Mouse (Mus musculus) ES-E14 (cell line): ENCODE data around the gene Mad1l1. TPM values are rescaled to one million over a fixed set of nuclear protein-coding genes. Genes with fewer than 3 reads are reported as not detected.

Source experiments
- DNase-seq: peaks from one replicate; pipeline ENCODE4 v3.0.0-alpha.2; 2013; ENCODE audit warnings: low read depth, low spot score
- H3K27ac ChIP-seq: 2 replicates; pipeline ENCODE4 v1.5.1; 2012; ENCODE audit warnings: low read depth, mild to moderate bottlenecking, low read length, moderate library complexity, mixed read lengths; ENCODE audit not compliant: poor library complexity, insufficient read depth, severe bottlenecking
- H3K36me3 ChIP-seq: 2 replicates; pipeline ENCODE4 v1.6.1; 2012; ENCODE audit warnings: mild to moderate bottlenecking, low read length, moderate library complexity, mixed read lengths; ENCODE audit not compliant: control insufficient read depth, poor library complexity, insufficient read depth, severe bottlenecking
- H3K4me1 ChIP-seq, 2 experiments: fragments of 150-350 bp in 1 of 2; sonication (generic) in 1 of 2; 2 replicates each; pipeline ENCODE4 v1.6.1; 2012; ENCODE audit warnings: low read length in 2 of 2, mild to moderate bottlenecking in 1 of 2, mixed read lengths in 1 of 2; ENCODE audit not compliant: control insufficient read depth in 2 of 2, insufficient read depth in 2 of 2, poor library complexity in 1 of 2
- H3K4me3 ChIP-seq, 2 experiments: fragments of 150-350 bp in 1 of 2; sonication (generic) in 1 of 2; 2 replicates each; pipeline ENCODE4 v1.5.1; 2012; ENCODE audit warnings: low read length in 2 of 2, low read depth in 1 of 2, mild to moderate bottlenecking in 1 of 2, mixed read lengths in 1 of 2; ENCODE audit not compliant: insufficient read depth in 1 of 2, poor library complexity in 1 of 2, severe bottlenecking in 1 of 2
- H3K9ac ChIP-seq: 2 replicates; pipeline ENCODE4 v1.6.1; 2012; ENCODE audit warnings: low read depth, mild to moderate bottlenecking, low read length, mixed read lengths; ENCODE audit not compliant: poor library complexity, insufficient read depth, severe bottlenecking
- H3K9me3 ChIP-seq: fragments of 150-350 bp; sonication (generic); 2 replicates; pipeline ENCODE4 v1.6.1; 2012; ENCODE audit warnings: low read depth, mild to moderate bottlenecking, low read length; ENCODE audit not compliant: control insufficient read depth, insufficient read depth
- CHD2 ChIP-seq: IDR thresholded peaks from 2 replicates; pipeline ENCODE4 v1.6.1; 2014; ENCODE audit warnings: mild to moderate bottlenecking, low read depth, low read length, inconsistent platforms
- HCFC1 ChIP-seq: IDR thresholded peaks from 2 replicates; pipeline ENCODE4 v1.6.1; 2012; ENCODE audit warnings: low read length, inconsistent platforms, borderline replicate concordance; ENCODE audit not compliant: insufficient read depth
- MAFK ChIP-seq: IDR thresholded peaks from 2 replicates; pipeline ENCODE4 v1.6.1; 2014; ENCODE audit warnings: mild to moderate bottlenecking, low read depth, low read length, inconsistent platforms; ENCODE audit not compliant: insufficient read depth
- ZC3H11A ChIP-seq: IDR thresholded peaks from 2 replicates; pipeline ENCODE4 v1.6.1; 2012; ENCODE audit warnings: low read depth, mild to moderate bottlenecking, inconsistent platforms, low read length, borderline replicate concordance
- ZNF384 ChIP-seq: IDR thresholded peaks from 2 replicates; pipeline ENCODE4 v1.6.1; 2012; ENCODE audit warnings: low read depth, low read length, inconsistent platforms
- in situ Hi-C, 2 experiments: fragments of 600-800 bp; cut with MboI; formaldehyde crosslinking; loops; one replicate each; pipeline ENCODE4 v1.15.1; 2025; ENCODE audit warnings: low sequenced_read_pairs in 2 of 2, inconsistent platforms in 1 of 2; ENCODE audit not compliant: unreplicated experiment in 2 of 2
- total RNA-seq: library from RNA; depleted of rRNA; stranded (reverse); fragments of 300-350 nt; gene quantifications from 2 replicates; pipeline ENCODE4 v1.2.3, GENCODE M21; 2012

The Mad1l1 gene
- total RNA-seq, 1 experiment: 47.2 TPM

DNA sequence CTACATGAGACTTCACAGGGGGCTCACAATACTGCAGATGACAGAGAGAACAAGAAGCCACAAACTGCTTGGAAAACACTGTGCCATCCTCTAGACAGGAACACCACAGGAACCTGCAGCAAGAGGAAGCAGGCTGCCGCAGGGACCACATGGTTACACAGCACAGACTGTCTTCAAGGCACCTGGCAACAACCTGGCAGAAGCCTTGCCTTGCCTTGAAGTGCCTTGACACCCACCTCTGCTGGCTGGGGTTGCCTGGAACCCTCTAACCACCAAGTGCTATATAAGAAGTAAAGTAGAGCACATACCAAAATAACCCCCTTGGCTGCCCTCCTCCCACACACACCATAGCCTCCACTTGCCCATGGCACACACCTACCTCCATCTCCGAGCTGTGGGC is 177.8 kb downstream of the Mad1l1 start:
- Histone ChIP-seq H3K9me3 (no peaks in the 10 kb centered on the region), H3K9ac (no peak overlapping the region), H3K36me3 (no peaks in the 10 kb centered on the region), H3K27ac (no peak overlapping the region), H3K4me3 (no peak overlapping the region), H3K4me1 (no peaks in the 10 kb centered on the region)
- in situ Hi-C loops: no loop called here
- no peak for TF ChIP-seq CHD2
- no peak for TF ChIP-seq ZNF384
- no peak for TF ChIP-seq ZC3H11A
- TF ChIP-seq MAFK: no peak
- no peak for TF ChIP-seq HCFC1
- DNase-seq: no peak

DNA sequence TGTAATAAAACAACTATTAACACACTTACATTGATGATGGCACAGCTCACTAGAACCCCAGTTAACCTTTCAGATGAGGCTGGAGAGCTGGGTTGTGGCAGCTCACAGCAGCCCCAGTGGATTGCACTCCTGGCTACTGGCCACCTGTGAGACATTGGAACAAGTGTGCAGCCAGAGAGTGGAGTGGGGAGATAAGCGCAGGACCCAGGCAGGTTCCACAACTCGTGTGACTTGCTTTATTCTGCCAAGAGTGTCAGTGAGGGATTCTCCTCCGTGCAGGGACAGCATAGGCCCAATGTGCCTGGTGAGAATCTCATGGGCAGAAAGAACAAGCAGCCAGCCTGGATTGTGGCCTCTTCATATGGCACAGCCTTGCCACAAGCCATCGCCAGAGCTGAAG is 180.0 kb downstream of the Mad1l1 start:
- DNase-seq: no peak
- no peak overlapping the region for H3K4me3 ChIP-seq
- no peaks in the 10 kb centered on the region for H3K4me1 ChIP-seq
- no peak overlapping the region for H3K9ac ChIP-seq
- no peaks in the 10 kb centered on the region for H3K9me3 ChIP-seq
- TF ChIP-seq ZNF384: no peak
- no peak for TF ChIP-seq HCFC1
- TF ChIP-seq ZC3H11A: no peak
- no peak for TF ChIP-seq CHD2
- no peak for TF ChIP-seq MAFK
- H3K27ac ChIP-seq: no peak overlapping the region
- H3K36me3 ChIP-seq: no peaks in the 10 kb centered on the region; the same call in 1 of the 2 replicates
- in situ Hi-C loops: no loop called here

DNA sequence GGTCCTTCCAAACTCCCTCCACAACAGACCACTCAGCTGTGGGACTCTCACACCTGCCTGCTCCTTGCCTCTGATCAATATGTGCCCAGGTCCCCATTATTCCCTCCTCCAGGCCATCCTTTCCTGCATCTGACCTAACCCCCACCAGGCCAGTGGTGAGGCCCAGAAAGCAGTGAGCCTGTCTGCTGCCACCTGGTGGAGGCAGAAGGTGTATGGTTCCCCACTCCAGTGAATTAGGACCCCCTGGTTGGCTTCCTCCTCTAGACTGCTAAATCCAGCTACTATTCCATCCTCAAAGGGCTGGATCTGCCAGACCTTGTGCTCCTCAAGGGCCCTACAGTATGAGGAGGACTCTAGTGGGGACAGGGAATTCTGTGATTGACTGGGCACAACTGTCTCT is 181.1 kb downstream of the Mad1l1 start:
- TF ChIP-seq CHD2 (no peak), ZC3H11A (0 out of 2 replicates have a peak, but pooled peaks have one; percentile 37), HCFC1 (no peak), ZNF384 (no peak), MAFK (no peak)
- no peak overlapping the region for H3K9ac ChIP-seq
- H3K9me3 ChIP-seq: no peaks in the 10 kb centered on the region
- no peaks in the 10 kb centered on the region; the same call in 1 of the 2 replicates for H3K36me3 ChIP-seq
- H3K27ac ChIP-seq: no peak overlapping the region
- H3K4me1 ChIP-seq: no peaks in the 10 kb centered on the region
- no peak overlapping the region for H3K4me3 ChIP-seq
- in situ Hi-C loops: no loop called here
- peak; percentile 26 for DNase-seq

DNA sequence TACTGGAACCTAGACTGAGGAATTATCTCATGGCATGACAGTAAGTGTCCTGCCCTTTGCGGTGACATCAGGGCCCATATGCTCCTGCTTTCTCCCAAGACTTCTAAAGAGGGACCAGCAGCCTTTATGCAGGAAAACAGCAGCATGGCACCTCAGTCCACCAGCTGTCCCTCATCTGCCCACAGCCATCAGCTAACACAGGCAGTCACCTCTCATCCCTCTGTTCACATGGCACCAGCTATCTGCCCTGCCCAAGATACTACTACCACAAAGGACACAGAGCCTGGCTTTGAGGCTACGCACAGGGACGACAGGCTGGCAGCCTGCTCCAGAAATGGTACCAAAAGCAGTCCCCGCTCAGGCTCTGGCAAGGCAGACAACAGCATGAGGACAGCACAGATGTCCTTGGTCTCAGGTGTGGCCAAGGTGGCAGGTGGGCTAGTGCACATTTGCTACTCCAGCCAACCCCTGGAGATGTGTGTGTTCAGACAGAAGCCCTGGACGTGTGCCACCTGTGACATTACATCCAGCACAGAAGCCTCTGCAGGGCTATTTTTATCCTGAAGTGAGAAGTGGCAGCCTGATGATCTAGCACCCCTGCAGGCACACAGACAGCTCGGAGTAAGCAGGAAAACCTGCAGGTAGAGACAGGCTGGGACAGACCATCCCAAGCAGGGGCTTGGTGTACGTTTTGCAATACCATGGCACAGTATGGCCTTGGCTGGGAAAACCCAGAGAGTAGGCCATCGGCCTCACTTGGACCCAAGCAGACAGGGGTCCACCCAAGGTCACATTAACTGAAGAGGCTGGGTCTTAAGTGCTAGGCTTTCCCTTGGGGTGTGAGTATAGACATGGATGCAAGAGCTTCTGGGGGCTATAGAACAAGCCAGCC is 185.4 kb downstream of the Mad1l1 start:
- no peak for DNase-seq
- no peaks in the 10 kb centered on the region; a peak in 1 of 4 replicates for H3K4me1 ChIP-seq
- no peaks in the 10 kb centered on the region for H3K9me3 ChIP-seq
- H3K27ac ChIP-seq: no peak overlapping the region
- H3K9ac ChIP-seq: no peak overlapping the region
- peaks cover 8% of the 10 kb centered on the region; the same call in 1 of the 2 replicates for H3K36me3 ChIP-seq
- no peak overlapping the region for H3K4me3 ChIP-seq
- no peak for TF ChIP-seq CHD2
- TF ChIP-seq MAFK: no peak
- no peak for TF ChIP-seq ZNF384
- no peak for TF ChIP-seq HCFC1
- TF ChIP-seq ZC3H11A: no peak
- in situ Hi-C loops: no loop called here
